Mouse (Mus musculus): Measurements from ENCODE around the gene Gal3st2c.
A peak's percentile ranks its signal among the peaks of the same experiment; 100 is the strongest.
"Not testable (repeated sequence)": the region's sequence is repeated elsewhere in the genome, so short reads cannot be mapped to it uniquely, and the experiment has no call there.

Gene Gal3st2c

GRCm38 (mm10) chr1:94046544-94046943, 56.2 kb downstream of the Gal3st2c start:
- no peak for DNase-seq (ENCODE audit: low read depth)

- DNase-seq (ENCODE audit: low read depth) = no peak
Measured at GRCm38 (mm10) chr1:94051104-94051503, 60.8 kb downstream of the Gal3st2c start.

- DNase-seq (ENCODE audit: low read depth) = no peak
Measured at GRCm38 (mm10) chr1:94052373-94052772, 62.1 kb downstream of the Gal3st2c start, which contains the start of gene Pdcd1. Gene Pdcd1 (minus strand): TSS chr1:94052553.

DNA sequence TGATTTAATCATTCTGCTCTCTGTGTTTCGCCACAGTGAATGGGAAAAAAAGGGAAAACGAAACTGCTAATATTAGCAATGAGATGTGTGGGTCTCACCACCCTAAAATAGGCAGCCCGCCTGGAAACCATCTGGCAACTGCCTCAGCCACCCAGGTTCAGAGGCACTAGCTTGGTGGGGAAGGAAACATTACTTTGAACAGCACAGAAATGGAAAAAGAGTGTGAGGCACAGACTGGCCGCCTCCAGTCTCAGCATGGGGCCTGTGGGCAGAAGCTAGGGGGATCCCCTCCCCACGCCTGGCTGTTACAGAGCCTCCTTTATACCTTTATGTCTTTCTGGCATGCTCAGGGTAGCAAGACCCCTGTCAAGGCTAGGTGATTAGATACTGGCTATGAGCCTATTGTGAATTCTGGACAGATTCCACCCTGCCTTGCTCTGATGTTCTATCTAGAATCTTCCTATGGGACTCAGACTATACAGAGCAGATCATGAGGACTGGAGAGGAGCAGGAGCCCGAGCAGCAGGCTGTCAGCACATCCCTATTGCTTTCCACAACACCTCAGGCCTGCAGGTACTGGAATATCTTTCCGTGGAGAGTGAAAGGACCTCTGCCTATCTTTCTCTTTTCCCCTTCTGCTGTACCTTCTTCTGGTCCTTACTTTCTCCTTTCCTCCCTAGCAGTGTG, 63.4 kb downstream of the Gal3st2c start:
- DNase-seq (ENCODE audit: low read depth) = peak; percentile 20

GRCm38 (mm10) chr1:94054481-94054880, 64.2 kb downstream of the Gal3st2c start:
- DNase-seq (ENCODE audit: low read depth) = no peak

GRCm38 (mm10) chr1:94055966-94056365, 65.7 kb downstream of the Gal3st2c start:
- DNase-seq (ENCODE audit: low read depth) = no peak

DNA sequence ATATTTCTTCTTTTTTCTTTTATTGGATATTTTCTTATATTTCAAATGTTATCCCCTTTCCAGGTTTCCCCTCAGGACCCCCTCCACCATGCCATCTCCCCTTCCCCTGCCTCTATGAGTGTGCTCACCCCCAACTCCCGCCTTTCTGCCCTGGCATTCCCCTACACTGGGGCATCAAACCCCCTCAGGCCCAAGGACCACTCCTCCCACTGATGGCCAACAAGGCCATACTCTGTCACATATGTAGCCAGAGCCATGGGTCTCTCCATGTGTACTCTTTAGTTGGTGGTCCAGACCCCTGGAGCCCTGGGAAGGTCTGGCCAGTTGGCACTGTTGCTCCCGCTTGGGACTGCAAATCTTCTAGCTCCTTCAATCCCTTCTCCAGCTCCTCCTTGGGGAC, 67.1 kb downstream of the Gal3st2c start:
- DNase-seq (ENCODE audit: low read depth) = no peak

- not testable (repeated sequence) for DNase-seq (ENCODE audit: low read depth)
Measured at GRCm38 (mm10) chr1:94058281-94058680, 68.0 kb downstream of the Gal3st2c start.
